Mouse (Mus musculus): Measurements from ENCODE around the gene Eef1a1.
"Not testable (repeated sequence)": the region's sequence is repeated elsewhere in the genome, so short reads cannot be mapped to it uniquely, and the experiment has no call there.

The Eef1a1 gene

DNA sequence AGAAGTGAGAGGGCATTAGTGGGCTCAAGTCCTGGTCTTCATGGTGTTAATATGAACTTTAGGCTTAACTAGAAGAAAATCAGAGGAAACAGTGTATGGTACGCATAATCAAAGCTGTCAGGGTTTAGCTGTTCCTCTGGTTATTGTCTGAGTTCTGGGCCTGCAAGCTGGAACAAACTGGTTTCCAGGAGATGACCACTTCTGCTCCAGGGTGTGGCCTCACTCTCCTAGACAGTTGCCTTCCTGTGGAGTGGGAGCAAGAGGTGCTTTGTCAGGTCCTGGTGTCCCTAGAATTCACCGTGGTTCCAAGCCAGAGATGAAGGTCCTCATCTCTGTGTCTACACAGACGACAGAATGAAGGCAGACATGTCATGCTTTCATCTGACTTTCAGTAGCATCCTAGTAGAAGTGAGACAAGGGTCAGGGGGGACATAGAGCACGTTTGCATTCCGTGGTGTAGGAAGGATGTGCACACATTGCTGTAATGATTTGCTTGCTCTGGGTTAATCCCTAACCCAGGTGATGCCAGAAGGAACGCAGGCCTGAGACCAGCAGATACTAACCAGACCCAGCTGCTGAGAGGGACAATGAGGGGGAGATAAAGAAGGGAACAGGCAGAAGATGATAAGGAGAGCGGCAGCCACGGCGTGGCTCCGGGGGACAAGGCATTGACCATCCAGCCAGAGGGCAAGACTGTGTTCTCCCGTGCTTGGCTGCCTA is 17.2 kb upstream of the Eef1a1 start:
- no peak for DNase-seq

DNA sequence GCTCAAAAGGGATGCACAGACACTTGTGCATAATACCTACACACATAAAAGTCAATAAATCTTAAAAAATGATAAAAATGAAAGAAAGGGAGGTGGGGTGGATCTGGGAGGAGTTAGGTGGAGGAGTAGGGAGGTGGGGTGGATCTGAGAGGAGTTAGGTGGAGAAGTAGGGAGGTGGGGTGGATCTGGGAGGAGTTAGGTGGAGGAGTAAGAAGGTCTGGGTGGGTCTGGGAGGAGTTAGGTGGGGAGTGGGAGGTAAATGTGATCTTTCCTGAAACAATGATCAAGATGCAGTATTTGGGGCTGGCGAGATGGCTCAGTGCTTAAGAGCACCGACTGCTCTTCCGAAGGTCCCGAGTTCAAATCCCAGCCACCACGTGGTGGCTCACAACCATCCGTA is 16.3 kb upstream of the Eef1a1 start:
- no peak for DNase-seq

DNA sequence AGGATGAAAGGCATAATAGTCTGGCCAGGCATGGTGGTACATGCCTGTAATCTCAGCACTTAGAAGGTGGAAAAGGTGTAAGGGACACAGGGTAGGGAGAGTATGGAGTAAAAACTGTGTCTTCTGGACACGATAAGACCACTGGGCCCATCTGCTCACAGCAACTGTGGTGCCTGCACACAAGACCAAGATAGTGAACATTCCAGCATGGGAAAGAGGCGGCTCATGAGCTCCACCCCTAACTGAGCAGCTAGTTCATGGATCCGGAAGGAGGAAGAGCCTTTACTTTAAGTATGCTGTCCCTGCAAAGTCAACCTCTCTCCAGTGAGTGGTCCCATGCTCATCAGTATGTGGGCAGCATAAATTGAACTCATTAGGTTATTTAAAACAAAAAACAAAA is 15.7 kb upstream of the Eef1a1 start:
- DNase-seq, result no peak

DNA sequence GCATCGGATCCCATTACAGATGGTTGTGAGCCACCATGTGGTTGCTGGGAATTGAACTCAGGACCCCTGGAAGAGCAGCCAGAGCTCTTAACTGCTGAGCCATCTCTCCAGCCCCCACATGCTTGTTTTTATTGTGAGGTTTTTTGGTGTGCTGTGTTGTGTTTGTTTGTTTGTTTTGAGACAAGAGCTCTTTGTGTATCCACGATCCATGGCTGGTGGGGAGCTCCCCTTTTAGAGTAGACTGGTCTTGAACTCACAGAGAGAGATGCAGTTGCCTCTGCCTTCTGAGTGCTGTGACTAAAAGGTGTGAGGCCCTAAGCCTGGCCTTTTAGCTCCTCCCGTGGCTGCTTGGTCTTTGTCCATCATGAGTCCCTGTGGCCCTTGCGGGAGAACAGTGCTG is 15.2 kb upstream of the Eef1a1 start:
- no peak for DNase-seq

DNA sequence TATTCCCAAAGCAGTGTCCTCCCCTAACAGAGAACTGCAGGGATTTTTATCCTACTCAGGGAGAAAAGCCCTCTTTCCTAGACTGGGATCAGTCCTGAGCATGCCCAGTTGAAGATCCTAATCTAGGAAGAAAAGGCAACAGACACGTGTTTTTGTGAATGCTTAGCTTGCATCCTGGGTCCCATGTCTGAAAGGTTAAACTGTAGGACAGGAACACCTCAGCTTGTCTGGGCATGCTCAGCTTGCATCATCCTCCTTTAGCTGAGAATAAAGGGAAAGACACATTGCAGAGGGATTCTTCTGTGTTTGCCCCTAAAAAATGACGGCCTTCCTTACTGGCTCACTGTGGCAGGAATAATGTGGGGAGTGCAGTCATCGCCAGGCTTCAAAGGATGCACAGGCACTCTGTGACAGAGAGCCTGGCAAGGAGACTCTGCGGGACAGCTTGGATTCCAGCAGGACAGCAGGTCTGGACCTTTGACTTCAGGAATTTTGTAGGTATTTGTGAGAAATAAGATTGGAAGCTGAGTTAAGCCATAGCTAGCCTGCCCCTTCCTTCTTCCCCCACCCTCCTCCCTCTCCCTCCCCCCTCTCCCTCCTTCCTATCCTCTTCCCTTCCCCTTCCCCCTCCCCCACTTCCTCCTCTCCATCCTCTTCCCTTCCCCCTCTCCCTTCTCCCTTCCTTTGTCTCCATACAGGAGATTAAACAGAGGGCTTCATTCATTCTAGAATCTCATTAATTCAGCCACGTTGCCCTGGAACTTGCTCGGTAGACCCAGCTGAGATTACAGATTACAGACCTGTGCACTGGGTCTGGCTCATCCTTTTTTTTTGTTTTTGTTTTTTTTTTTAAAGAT is 14.5 kb upstream of the Eef1a1 start:
- no peak for DNase-seq

DNA sequence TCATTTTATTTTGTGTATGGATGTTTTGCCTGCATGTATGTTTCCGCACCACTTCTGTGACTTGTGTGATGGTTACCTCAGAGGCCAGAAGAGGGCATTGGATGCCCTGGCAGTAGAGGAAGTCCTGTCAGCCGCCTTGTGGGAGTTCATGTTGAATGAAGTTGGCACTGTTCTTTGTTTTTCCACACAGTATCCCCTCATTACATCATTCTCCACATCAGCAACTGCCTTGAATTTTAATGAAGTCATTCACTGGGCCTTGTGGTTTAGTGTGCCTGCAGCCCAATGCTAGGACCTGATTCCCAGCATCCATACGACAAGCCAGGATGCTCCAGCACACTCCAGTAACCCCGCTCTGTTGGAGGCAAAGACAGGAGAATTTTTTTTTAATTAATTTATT is 12.3 kb upstream of the Eef1a1 start:
- no peak for DNase-seq

DNA sequence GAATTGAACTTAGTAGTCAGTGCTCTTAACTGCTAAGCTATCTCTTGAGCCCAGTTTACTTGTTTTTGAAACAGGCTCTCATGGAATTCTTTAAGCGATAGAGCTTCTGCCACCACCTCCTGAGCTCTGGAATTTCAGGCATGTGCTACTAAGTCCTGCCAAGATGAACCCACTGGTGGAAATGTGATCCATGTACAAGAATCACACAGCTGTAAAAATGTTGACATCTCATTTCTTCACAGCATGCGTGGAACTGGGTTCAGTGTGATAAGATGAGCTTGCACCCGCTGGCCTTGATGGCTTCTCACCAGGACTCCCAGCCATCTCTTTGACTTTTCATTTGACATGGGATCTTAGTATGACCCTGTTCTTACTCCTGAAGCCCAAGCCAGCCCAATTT is 11.4 kb upstream of the Eef1a1 start:
- DNase-seq, result no peak

DNA sequence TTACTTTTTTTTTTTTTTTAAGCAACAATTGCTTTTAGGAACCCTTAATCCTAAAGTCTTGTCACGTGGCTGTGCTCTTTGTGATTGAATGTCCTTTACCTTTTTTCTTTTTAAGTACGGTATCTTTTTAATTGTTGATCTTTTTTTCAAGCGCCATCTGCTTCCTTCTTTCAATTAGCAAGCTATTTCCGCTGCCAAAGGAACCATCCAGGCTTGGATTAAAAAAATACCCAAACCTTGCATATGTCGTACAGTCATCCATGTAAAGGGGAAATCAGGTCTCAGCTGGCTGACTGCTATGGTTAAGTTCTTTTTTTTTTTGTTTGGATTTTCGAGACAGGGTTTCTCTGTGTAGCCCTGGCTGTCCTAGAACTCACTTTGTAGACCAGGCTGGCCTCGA is 4.2 kb upstream of the Eef1a1 start:
- no peak for DNase-seq

DNA sequence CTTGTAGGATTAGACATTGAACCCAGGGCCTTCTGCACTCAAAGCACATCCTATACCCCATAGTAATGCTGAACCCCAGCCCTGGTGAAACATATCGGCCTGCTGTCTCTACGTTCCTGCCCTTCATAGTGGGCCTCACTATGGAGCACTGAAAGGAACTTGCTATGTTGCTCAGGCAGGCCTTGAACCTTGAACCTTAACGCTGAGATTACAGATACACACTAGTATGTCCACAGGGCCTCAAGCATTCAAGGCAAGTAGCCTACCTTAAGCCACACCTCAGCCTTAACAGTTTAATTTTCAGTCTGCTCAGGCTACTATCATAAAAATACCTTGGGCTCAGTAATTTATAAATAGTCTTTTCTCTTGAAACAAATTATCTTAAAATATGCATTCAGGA is 3.3 kb upstream of the Eef1a1 start:
- DNase-seq, result no peak

DNA sequence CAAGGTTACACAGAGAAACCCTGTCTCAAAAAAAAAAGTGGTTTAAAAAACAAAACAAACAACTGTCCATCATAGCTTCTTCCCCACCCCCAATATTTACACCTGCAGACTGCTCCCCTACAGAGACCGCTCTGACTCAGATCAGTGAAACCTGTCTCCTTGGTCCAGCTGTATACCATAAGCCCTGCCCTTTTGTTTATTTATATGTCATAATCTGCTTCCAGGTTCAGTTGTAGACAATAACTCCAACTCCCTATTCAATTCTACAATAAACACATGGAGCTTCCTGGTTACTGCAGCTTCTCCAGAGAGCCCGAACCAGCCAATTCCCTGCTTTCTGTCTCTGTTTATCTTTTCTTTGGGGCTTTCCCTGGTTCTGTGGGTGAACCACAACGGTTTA is 2.2 kb upstream of the Eef1a1 start:
- no peak for DNase-seq

DNA sequence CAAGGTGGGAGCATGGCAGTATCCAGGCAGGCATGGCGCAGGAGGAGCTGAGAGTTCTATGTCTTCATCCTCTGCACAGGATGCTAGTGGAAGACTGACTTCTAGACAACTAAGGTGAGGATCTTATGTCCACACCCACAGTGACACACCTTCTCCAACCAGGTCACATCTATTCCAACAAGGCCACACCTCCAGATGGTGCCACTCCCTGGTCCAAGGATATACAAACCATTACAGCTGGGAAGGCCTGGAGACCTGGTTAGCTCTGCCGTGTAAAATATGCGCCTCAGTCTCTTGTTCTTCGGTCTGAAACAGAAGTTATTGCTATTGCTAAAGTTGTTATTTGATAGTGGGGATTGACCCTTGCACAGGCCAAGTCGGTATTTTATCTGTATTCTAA is 930 bp downstream of the Eef1a1 start:
- DNase-seq, result not testable (repeated sequence)

DNA sequence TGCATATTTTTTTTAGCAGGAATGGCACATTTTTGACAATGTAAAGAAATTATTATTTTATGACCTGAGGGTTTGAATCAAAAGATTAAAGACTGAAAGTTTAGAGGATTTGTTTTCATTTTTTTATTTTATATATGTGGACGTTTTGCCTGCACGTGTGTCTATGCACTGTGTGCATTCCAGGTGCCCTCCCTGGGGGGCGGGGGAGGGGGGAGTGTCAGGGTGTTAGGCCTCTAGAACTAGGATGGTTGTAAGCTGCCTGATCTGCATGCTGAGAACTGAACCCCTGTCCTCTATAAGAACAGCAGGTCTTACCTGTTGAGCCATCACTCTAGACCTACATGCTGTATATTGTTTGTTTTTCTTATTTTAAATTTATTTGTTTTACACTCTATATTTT is 4.3 kb downstream of the Eef1a1 start:
- DNase-seq, result no peak

DNA sequence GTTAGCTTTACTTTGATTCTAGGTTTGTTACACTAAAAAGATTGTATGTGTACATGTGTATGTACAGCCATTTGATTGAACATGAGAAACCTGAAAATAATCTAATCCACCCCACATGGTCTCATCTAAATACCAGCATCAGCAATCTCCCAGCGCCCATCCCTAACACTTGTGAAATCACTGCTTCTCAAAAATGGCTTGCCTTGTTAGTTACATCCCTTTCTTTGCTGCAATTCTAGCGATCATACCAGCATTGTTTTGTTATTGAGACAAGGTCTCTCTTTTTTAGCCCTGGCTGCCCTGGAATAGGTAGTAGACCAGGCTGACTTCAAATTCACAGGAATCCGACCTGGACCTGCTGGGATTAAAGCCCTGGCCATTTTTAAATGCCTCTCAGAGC is 6.6 kb downstream of the Eef1a1 start:
- no peak for DNase-seq

DNA sequence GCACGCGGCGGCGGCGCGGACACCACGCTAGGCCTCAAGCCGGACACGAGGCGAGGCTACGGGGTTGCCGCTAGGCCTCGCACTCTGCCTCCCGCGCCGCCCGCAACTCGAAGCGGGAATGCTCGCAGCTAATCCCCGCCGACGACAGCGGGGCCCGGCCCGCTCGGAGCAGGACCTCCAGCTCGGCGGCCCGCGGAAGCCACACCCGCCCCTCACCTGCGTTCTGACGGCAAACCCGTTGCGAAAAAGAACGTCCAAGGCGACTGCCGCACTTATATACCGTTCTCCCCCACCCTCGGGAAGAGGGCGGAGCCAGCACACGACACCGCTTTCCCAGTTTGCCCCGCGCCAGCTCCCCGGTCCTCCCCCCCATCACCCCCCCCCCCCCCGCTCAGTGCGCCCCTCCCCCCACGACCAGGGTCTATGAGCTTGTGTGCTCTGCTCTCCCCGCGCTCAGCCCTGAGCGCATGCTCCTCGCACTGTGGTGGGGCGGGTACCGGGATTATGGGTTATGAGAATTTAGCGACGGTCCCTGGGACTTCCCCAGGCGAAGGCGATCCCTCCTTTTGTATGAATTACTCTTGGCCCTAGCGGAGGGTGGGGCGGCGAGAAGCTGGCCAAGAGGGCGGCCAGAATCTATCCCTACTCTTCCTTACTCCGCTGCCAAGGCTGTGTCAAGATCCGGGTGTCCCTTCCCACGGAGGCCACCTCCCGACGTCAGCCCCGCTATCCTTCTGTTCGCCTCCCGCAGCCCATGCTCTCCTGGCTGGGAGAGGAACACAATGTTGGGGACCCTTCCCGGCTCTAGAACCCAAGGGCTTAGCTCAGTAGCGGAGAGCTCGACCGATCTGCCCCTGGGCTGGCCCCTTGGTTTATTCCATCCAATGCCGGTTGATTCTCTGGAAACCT is 7.3 kb downstream of the Eef1a1 start:
- peak; percentile 97 for DNase-seq

DNA sequence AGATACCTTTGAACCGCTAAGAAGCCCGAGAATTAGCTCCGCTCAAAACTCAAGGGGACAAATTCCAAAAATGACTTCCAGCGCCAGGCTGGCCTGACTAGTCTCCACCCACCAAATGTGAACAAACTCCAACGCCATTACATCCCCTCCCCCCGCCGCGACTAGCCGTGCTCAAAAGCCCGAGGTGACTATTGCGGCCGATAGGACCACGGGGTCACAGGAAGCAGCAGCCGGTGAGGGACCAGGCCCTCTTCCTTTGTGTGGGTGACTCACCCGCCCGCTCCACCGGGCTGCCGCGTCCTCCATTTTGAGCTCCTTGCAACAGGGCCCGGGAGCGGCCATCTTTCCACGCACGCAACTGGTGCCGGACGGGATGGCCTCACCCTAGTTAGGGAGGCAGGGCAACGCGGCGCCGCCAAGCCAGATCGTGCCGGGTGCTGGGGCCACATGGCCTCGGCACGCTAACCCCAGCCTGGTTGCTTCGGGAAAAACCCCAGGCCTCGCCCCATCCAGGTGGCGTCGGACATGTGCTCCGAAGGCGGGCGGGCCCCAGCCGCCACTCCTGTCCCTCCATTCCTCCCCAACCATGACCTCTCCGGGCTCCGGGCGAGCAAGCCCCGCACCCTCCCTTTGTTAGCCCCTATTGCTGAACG is 8.1 kb downstream of the Eef1a1 start:
- peak; percentile 84 for DNase-seq

DNA sequence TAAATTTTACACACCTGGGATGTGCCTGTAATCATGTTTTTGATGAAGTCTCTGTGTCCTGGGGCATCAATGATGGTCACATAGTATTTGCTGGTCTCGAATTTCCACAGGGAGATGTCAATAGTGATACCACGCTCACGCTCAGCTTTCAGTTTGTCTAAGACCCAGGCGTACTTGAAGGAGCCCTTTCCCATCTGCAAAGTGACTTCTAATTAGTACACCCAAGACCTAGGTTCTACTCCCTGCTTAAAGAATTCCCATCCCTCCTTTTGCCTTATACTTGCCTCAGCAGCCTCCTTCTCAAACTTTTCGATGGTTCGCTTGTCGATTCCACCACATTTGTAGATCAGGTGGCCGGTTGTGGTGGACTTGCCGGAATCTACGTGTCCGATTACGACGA is 8.7 kb downstream of the Eef1a1 start:
- DNase-seq, result not testable (repeated sequence)

DNA sequence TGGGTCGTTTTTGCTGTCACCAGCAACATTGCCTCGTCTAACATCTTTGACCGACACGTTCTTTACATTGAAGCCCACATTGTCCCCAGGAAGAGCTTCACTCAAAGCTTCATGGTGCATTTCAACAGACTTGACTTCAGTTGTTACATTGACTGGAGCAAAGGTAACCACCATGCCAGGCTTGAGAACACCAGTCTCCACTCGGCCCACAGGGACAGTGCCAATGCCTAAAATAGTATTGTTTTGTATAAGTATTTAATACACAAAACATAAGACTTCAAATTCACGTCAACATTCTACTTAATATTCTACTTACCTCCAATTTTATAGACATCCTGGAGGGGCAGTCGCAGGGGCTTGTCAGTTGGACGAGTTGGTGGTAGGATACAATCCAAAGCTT is 9.6 kb downstream of the Eef1a1 start:
- DNase-seq, result not testable (repeated sequence)

DNA sequence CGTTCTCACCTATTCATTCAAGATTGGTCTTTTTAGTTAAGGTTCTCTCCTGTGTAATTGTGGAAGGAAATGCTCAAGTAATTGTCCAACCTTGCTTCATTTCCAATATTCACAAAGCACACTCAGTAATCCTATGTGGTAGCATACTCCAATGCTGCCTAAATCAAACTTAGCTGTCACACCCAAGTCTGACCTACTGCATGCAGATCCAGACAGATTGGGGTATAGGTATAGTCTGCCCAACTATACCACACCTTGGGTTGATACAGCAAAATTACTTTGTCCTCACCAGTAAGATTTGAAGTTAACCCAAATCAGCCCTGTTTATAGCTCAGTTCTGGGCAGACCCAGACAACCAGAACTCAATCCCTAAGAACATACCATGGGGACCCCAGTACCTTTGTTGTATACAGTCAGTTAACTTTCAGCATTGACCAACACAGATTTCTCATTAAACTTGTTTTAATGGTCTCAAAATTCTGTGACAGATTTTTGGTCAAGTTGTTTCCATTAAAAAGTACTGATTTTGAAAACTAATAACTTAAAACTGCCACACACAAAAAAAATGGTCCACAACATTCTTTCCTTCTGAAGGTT is 10.8 kb downstream of the Eef1a1 start:
- DNase-seq, result not testable (repeated sequence)

DNA sequence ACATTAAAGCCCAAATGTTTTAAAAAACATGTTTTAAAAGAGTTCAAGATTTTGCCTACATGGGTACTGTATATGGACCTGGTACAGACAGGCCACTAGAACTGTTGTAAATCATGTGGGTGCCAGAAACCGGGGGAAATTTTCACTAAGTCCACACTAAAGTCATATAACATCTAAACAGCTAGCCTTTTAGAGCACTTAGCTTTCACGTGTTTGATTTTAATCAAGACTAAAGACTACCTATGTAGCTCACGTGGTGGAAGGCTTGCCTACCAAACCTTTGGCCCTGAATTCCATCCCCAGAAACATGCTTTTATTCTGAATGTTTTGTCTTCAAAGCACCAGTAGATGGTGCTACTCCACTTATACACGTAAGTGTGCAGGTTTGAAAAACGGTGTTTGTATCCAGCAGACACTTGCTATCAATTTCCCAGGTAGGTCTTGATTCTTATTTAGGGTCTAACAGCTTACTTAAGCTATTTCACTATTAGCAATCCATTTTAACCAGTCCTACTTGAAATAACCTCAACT is 11.9 kb downstream of the Eef1a1 start:
- DNase-seq, result no peak

DNA sequence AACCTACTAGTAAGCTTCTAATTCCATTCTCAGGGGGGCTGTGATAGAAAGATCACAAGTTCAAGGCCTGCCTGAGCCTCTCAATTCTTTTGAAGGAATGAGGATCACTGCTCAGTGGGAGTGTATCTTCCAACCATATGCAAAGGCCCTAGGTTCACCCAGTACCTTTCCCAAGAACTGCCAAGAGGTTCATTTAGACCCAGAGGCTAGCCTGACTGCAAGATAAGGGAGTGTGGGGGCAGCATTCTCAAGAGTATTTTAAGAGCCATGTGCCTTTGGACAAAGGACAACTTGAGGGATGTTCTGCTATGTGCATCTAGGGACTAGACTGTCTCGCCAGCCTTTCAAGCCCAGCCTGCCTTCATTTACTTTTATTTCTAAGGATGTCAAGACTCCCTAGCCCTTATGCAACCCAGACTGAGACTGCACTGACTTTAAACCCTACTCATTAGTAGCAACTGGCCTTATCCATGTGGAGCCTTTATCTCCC is 12.4 kb downstream of the Eef1a1 start:
- no peak for DNase-seq

DNA sequence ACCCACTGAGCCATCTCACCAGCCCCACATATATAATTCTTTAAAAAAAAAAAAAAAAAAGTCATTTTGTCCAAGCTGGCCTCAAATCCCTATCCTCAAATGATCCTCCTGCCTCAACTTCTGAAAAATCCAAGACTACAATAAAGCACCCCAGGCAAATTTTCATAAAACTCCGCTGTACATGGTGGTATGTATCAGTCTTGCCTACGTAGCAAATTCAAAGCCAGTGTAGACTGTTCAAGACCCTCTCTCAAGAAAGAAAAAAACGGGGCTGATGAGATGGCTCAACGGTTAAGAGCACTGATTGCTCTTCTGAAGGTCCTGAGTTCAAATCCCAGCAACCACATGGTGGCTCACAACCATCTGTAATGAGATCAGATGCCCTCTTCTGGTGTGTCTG is 13.1 kb downstream of the Eef1a1 start:
- no peak for DNase-seq

DNA sequence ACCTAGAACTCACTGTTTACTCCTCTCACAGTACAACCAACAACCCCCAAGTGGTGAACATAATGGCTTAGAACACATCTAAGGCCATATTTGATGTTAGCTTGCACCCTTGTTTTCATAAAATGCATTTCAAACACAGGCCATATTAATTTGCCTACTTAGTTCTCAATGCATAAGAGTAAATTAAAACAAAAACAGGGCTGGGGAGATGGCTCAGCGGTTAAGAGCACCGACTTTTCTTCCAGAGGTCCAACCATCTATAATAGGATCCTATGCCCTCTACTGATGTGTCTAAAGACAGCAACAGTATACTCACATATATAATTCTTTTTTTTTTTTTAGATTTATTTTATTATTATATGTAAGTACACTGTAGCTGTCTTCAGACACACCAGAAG is 13.6 kb downstream of the Eef1a1 start:
- no peak for DNase-seq

All from thymus, postnatal 4 days (tissue).